Mouse (Mus musculus) urinary bladder, adult 18-20 months (tissue): ENCODE results near the gene Olfr656.

Experiments
- DNase-seq, 2 experiments: peaks; one replicate each; pipeline ENCODE4 v3.0.0; 2022; ENCODE audit warnings: low spot score in 2 of 2, mixed read lengths in 2 of 2

Gene Olfr656

DNA sequence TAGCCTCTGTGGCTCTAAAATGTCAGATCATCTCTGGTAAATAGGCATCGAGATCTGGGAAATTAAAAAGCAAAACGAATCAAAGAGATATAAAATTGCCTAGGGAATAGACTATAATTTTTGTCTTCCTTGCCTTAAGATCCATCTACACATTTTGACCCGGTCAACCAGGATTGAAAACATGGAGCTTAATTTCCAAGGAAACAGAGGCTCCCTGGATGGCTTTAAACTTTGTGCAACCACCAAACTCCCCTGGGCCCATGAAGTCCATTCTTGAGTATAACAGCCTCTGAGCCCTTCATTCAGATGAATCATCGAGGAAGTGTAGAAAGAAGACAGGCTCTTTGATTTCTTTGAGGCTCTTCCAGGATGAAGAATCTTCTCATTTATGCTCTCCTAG, at the start of gene Olfr656:
TSS of gene Olfr656 (plus strand) at position 301 of the 400 bp plus-strand sequence.
- no peak for DNase-seq

DNA sequence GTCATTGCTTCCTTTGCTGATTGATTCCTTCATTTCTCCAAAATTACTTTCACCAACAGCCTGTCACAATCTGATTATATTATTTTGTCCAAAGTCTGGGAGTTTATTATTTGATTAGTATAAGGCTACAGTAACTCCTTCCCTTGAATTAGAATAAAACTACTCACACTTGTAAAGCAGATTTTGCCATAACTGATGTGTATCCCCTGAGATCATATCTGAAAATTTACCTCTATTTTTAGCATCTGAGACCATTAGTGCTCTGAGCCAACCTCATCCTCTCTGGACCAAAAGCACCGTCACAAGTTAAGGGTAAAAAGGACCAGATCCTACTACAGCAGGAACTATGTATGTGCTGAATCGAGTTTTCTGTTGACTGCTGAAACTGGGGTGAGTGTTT, 36.7 kb upstream of the Olfr656 start, which contains the start of gene Olfr653:
TSS of gene Olfr653 (plus strand) at position 301 of the 400 bp plus-strand sequence.
- no peak for DNase-seq

DNA sequence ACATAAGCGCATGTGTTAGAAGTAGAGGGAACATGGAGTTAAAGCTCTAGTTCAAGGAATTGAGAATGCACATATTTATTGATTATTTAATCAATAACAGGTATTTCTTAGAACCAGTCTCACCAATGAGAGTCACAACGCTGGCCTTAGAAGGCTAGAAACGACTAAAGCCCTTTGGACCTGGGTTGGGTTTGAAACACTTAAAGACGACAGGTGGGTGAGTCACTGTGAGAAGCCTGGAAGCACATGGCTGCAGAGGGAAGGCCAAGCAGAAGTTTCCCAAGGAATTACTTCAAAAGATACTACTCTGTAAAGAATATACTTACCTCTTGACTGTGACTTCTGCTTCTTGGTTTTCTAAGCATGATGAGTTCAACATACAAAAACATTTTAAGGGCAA, 32.9 kb upstream of the Olfr656 start:
- no peak for DNase-seq

DNA sequence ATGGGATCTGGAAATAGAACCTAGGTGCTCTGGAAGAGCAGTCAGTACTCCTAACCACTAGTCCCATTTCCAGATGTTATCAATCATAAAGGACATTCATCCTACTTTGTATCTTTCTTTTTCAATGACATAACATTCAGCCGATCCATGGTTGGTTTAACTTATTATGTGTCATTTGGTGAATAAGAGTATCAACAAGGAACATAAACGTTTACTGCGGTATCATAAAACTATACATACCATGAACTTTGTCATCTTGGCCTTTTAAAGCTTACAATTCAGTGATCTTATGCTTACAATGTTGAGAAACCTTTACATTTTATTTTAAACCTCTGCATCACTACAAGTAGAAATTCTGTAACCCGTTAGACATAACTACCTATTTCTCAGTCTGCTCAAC, 32.3 kb upstream of the Olfr656 start:
- no peak for DNase-seq

DNA sequence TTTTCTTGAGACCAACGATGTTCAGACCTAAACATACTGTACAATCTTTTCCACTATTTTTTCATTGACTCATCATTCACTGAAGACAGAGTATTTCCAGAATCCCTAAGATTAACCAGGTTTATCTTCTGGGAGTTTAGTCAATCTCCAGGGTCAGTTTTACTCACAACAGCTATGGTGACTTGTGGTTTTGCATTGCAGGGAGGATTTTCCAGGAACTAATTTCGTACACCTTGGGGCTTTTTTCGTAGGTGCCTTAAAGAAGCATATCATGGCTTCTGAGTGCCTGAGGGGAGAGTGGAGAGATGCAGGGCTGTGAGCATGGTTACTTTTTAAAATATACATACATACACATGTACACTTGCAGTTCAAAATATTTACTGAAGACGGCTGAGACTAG, 27.0 kb upstream of the Olfr656 start, which contains the start of gene Olfr654:
TSS of gene Olfr654 (plus strand) at position 301 of the 400 bp plus-strand sequence.
- no peak for DNase-seq

DNA sequence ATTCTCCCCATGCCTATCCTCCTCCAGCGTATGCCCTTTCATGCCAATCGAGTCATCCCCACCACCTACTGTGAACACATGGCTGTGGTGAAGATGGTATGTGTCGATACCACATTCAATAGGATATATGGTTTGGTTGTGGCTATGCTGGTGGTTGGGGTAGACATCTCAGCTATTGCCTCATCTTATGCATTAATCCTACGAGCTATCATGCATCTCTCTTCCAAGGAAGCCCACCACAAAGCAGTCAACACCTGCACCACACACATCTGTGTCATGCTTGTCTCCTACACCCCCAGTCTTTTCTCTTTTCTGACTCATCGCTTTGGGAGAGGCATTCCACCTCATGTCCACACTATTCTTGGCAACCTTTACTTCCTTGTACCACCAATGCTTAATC, 25.5 kb upstream of the Olfr656 start:
- no peak for DNase-seq

DNA sequence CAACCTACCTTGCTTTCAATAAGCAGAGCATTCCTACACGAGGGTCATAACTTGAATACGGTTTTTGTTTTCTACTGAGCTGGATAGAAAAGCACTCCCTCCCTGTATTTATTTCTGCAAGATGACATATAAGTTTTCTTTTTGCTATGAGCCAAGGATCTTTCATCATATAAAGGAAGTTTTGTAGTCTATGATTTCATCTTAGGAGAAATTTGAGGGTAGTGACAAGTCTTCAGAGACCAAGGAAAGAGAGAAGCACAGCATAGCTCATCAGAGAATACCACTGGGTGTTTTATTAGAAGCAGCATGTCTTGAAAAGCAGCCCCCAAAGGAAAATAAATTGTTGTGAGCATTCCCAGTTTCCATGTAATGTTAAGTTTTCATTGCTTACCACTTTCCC, 12.1 kb upstream of the Olfr656 start, which contains the start of gene Olfr655:
TSS of gene Olfr655 (minus strand) at position 101 of the 400 bp plus-strand sequence.
- no peak for DNase-seq

DNA sequence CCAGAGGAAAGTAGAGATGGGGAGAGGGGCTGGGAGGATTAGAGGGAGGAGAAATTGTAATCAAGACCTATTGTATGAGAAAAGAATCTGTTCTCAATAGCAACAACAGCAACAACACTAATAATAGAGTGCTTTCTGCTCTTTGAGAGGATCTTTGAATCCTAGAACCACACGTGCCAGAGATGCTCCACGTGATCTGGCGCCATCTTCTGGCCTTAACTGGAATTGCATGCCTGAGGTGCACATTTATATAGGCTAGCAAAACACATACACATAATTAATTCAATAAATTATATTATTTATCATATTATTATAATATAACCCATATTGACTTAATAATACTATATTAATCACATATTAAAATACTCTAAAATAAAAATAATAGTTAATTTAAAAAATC, 10.6 kb upstream of the Olfr656 start:
- DNase-seq: peak in 1 of 2 experiments; percentile 5

DNA sequence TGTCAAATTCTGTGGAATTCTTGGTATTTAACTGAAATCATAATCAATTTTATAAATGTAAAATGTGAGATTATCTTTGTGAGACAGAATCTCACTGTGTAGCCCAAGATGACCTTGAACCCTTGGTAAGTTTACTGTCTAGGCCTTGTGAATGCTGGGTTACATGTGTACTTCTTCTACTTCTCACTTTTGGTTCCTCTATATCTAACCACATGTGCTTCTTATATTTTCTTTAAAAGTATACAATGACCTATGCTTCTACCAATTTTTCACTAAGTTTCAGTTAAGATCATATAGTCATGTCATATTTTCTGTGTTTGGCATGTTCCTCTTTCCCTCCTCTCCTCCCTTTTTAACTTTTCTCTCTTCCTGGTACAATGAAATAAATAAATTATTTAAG, 9.0 kb upstream of the Olfr656 start:
- DNase-seq: no peak

DNA sequence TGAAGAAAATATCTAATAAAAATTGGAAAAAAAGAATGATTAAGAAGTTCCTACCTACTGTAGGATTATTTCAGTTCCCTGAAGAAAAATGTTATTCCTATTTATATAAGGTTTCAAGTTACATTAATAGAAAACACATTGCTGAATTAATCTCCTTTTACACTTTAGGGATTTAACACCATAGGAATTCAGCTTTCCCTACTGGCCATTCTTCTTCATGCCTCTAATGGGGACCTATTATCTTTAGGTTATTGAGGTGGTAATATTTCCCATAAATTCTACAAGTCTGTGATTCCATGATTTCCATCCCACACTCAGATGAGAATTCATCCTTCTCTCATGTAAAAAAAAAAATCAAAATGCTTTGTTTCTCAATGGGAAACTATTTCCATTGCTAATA, 10.7 kb downstream of the Olfr656 start, which contains the start of gene Olfr657:
TSS of gene Olfr657 (plus strand) at position 301 of the 400 bp plus-strand sequence.
- DNase-seq: no peak

DNA sequence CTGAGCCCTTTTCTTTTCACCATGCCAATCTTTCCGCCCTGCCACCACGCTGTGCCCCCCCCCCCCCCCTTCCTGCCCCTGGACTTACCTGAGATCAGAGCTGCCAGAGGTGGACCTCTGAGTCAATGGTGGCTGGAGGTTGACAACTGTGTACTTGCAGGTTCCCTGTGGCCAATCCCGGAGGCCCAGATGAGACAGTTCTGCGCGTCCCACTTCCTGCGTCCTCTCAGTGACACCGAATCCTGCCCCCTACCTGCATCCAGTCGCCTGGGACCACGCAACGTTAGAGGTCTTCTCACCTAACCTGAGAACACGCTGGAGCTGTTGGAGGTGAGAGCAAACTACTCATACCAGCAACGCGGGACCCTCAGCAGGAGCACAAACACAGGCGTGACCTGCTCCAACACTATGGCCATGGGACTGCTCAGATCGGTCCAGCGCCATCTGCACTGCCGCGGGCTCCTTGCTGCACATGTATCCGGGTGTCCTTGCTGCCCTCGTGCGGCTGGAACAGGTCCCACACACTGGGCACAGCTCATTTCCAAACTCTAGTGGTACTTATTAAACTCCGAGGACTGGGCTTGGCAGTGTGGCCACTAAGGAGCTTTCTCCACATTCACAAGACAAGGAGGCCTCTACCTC, 33.2 kb downstream of the Olfr656 start, which contains the start of gene Olfr658:
TSS of gene Olfr658 (minus strand) at position 465 of the 642 bp plus-strand sequence.
- DNase-seq: peak in 1 of 2 experiments; percentile 13

DNA sequence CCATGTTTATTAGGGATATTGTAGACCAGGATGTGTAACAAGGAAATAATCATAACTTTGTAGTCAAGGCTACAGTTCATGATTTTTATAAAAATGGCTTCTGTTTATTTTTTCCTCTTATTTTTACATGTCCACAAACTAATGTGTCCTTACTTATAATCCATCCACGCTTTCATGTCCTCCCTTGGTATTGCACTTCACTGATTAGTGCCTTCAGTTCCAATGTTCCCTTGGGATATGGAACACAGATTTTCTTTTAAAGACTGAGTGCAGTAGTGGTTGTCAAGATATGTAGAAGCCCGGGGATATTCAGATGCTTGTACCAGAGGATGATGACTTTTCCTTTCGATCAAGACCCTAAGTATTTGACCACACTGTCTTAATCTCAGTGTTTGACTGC, 52.7 kb downstream of the Olfr656 start, which contains the start of gene Olfr659:
TSS of gene Olfr659 (plus strand) at position 301 of the 400 bp plus-strand sequence.
- DNase-seq: no peak
